Mouse (Mus musculus): ENCODE results near the gene Gna13. TPM values are rescaled to one million over a fixed set of nuclear protein-coding genes. Genes with fewer than 3 reads are reported as not detected.

The Gna13 gene
- total RNA-seq, 1 experiment = 34.8 TPM

- Histone ChIP-seq H3K36me3 (ENCODE audit: control insufficient read depth, insufficient read depth, low read length, poor library complexity, severe bottlenecking) (no peaks in the 10 kb centered on the region), H3K27ac (ENCODE audit: insufficient read depth, low read depth, low read length, poor library complexity, severe bottlenecking) (no peak overlapping the region), H3K4me1 (ENCODE audit: control insufficient read depth in 2 of 2, insufficient read depth in 2 of 2, low read length in 2 of 2, poor library complexity in 1 of 2) (peaks cover 0 to under 1% of the 10 kb centered on the region in 2 experiments; a peak in 1 of 4 replicates), H3K4me3 (ENCODE audit: insufficient read depth in 1 of 2, low read depth in 1 of 2, low read length in 2 of 2, poor library complexity in 1 of 2, severe bottlenecking in 1 of 2) (no peak overlapping the region), H3K9ac (ENCODE audit: insufficient read depth, low read depth, low read length, poor library complexity, severe bottlenecking) (no peak overlapping the region), H3K9me3 (ENCODE audit: control insufficient read depth, insufficient read depth, low read depth, low read length) (no peaks in the 10 kb centered on the region)
- in situ Hi-C loops (cut with MboI; ENCODE audit: low sequenced_read_pairs in 2 of 2, unreplicated experiment in 2 of 2) = no loop called here
- no peak for DNase-seq (ENCODE audit: low read depth, low spot score)
- no peak for TF ChIP-seq CHD2 (IDR thresholded peaks at IDR 0.05; ENCODE audit: low read depth, low read length)
Observed at GRCm38 (mm10) chr11:109414802-109415201, 52.2 kb downstream of the Gna13 start.

DNA sequence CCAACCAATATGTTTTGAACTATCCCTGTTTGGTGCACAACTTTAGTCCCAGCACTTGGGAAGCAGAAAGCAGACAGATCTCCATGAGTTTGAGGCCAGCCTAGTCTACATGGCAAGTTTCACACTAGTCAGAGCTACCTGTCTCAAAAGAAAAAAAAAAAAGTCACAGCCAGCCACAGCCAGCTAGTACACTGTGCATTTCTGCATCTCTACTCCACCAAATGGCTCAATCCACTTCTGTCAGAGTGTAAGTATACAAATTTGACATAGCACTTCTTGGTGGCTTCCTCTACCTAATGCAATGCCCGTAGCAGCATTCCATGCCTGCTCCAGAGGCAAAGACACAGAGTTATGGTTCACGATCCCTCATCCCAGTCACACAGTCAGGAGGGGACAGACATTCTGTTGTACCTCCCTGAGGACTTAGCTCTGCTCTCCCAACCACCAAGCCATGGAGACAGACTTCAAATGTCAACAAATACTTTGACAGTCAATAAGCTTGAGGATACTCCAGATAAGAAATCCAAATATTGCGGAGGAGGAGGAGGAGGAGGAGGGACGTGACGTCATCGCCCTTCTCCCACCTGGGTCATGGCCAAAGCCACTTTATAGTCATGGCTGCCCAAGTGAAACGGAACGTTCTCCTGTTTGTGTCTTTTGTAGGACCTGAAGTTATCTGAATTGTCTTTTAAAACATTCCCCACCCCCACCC lies 54.2 kb downstream of the Gna13 start:
- H3K36me3 ChIP-seq (ENCODE audit: control insufficient read depth, insufficient read depth, low read length, poor library complexity, severe bottlenecking) = no peaks in the 10 kb centered on the region
- no peak overlapping the region for H3K4me3 ChIP-seq (ENCODE audit: insufficient read depth in 1 of 2, low read depth in 1 of 2, low read length in 2 of 2, poor library complexity in 1 of 2, severe bottlenecking in 1 of 2)
- TF ChIP-seq ZNF384 (IDR thresholded peaks at IDR 0.05; ENCODE audit: low read depth, low read length) (no peak), ZC3H11A (IDR thresholded peaks at IDR 0.05; ENCODE audit: borderline replicate concordance, low read depth, low read length) (no peak), CHD2 (IDR thresholded peaks at IDR 0.05; ENCODE audit: low read depth, low read length) (no peak), MAFK (IDR thresholded peaks at IDR 0.05; ENCODE audit: insufficient read depth, low read depth, low read length) (no peak), HCFC1 (IDR thresholded peaks at IDR 0.05; ENCODE audit: borderline replicate concordance, insufficient read depth, low read length) (no peak)
- in situ Hi-C loops (cut with MboI; ENCODE audit: low sequenced_read_pairs in 2 of 2, unreplicated experiment in 2 of 2) = no loop called here
- H3K27ac ChIP-seq (ENCODE audit: insufficient read depth, low read depth, low read length, poor library complexity, severe bottlenecking) = no peak overlapping the region
- H3K9ac ChIP-seq (ENCODE audit: insufficient read depth, low read depth, low read length, poor library complexity, severe bottlenecking) = no peak overlapping the region
- peaks cover 0 to 4% of the 10 kb centered on the region in 2 experiments; a peak in 1 of 4 replicates for H3K4me1 ChIP-seq (ENCODE audit: control insufficient read depth in 2 of 2, insufficient read depth in 2 of 2, low read length in 2 of 2, poor library complexity in 1 of 2)
- DNase-seq (ENCODE audit: low read depth, low spot score) = no peak
- H3K9me3 ChIP-seq (ENCODE audit: control insufficient read depth, insufficient read depth, low read depth, low read length) = no peaks in the 10 kb centered on the region

DNA sequence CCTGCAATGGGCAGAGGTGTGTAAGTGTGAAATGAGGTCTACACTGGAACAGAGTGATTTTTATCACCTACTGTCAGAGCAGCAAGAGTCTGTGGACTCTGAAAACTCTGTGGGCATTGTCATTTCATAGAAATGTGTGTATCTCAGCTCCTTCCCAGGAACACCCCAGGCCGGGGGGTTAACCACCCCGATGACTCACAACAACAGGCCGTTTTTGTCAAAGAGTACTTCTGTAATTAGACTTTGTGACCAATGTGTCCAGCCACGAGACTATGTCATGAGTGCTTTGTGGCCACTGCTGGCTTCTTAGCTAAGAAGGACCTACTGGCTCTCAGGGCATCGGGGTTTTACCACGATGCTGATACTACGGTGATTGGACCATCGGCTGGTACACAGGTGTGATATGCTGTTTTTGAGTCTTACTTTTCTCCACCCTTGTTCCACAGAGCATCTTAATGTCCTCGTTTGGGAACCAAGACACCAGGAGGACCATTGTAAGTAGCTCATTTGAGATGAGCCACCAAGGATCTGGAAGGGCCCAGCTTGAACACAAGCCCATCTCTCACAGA lies 54.9 kb downstream of the Gna13 start:
- no peak overlapping the region for H3K4me3 ChIP-seq (ENCODE audit: insufficient read depth in 1 of 2, low read depth in 1 of 2, low read length in 2 of 2, poor library complexity in 1 of 2, severe bottlenecking in 1 of 2)
- no peak overlapping the region for H3K27ac ChIP-seq (ENCODE audit: insufficient read depth, low read depth, low read length, poor library complexity, severe bottlenecking)
- TF ChIP-seq ZNF384 (IDR thresholded peaks at IDR 0.05; ENCODE audit: low read depth, low read length) (no peak), HCFC1 (IDR thresholded peaks at IDR 0.05; ENCODE audit: borderline replicate concordance, insufficient read depth, low read length) (no peak), ZC3H11A (IDR thresholded peaks at IDR 0.05; ENCODE audit: borderline replicate concordance, low read depth, low read length) (no peak), CHD2 (IDR thresholded peaks at IDR 0.05; ENCODE audit: low read depth, low read length) (no peak), MAFK (IDR thresholded peaks at IDR 0.05; ENCODE audit: insufficient read depth, low read depth, low read length) (no peak)
- DNase-seq (ENCODE audit: low read depth, low spot score) = no peak
- no peaks in the 10 kb centered on the region for H3K36me3 ChIP-seq (ENCODE audit: control insufficient read depth, insufficient read depth, low read length, poor library complexity, severe bottlenecking)
- no peak overlapping the region for H3K9ac ChIP-seq (ENCODE audit: insufficient read depth, low read depth, low read length, poor library complexity, severe bottlenecking)
- H3K4me1 ChIP-seq (ENCODE audit: control insufficient read depth in 2 of 2, insufficient read depth in 2 of 2, low read length in 2 of 2, poor library complexity in 1 of 2) = peaks cover 0 to 4% of the 10 kb centered on the region in 2 experiments; a peak in 1 of 4 replicates
- H3K9me3 ChIP-seq (ENCODE audit: control insufficient read depth, insufficient read depth, low read depth, low read length) = no peaks in the 10 kb centered on the region
- in situ Hi-C loops (cut with MboI; ENCODE audit: low sequenced_read_pairs in 2 of 2, unreplicated experiment in 2 of 2) = no loop called here

- TF ChIP-seq ZC3H11A (IDR thresholded peaks at IDR 0.05; ENCODE audit: borderline replicate concordance, low read depth, low read length) = no peak
- no peak for TF ChIP-seq ZNF384 (IDR thresholded peaks at IDR 0.05; ENCODE audit: low read depth, low read length)
- no peak for TF ChIP-seq MAFK (IDR thresholded peaks at IDR 0.05; ENCODE audit: insufficient read depth, low read depth, low read length)
- no peak for TF ChIP-seq CHD2 (IDR thresholded peaks at IDR 0.05; ENCODE audit: low read depth, low read length)
- TF ChIP-seq HCFC1 (IDR thresholded peaks at IDR 0.05; ENCODE audit: borderline replicate concordance, insufficient read depth, low read length) = no peak
- Histone ChIP-seq H3K4me1 (ENCODE audit: control insufficient read depth in 2 of 2, insufficient read depth in 2 of 2, low read length in 2 of 2, poor library complexity in 1 of 2) (peaks cover 0 to 4% of the 10 kb centered on the region in 2 experiments; a peak in 1 of 4 replicates), H3K9me3 (ENCODE audit: control insufficient read depth, insufficient read depth, low read depth, low read length) (no peaks in the 10 kb centered on the region), H3K36me3 (ENCODE audit: control insufficient read depth, insufficient read depth, low read length, poor library complexity, severe bottlenecking) (no peaks in the 10 kb centered on the region), H3K27ac (ENCODE audit: insufficient read depth, low read depth, low read length, poor library complexity, severe bottlenecking) (no peak overlapping the region), H3K4me3 (ENCODE audit: insufficient read depth in 1 of 2, low read depth in 1 of 2, low read length in 2 of 2, poor library complexity in 1 of 2, severe bottlenecking in 1 of 2) (no peak overlapping the region), H3K9ac (ENCODE audit: insufficient read depth, low read depth, low read length, poor library complexity, severe bottlenecking) (no peak overlapping the region)
- no peak for DNase-seq (ENCODE audit: low read depth, low spot score)
- in situ Hi-C loops (cut with MboI; ENCODE audit: low sequenced_read_pairs in 2 of 2, unreplicated experiment in 2 of 2) = no loop called here
Observed at GRCm38 (mm10) chr11:109419461-109419860, 56.8 kb downstream of the Gna13 start.

Data from ES-E14 (cell line).